8 mouse cellular contexts compared by ENCODE assay signal in the genomic region with DNA sequence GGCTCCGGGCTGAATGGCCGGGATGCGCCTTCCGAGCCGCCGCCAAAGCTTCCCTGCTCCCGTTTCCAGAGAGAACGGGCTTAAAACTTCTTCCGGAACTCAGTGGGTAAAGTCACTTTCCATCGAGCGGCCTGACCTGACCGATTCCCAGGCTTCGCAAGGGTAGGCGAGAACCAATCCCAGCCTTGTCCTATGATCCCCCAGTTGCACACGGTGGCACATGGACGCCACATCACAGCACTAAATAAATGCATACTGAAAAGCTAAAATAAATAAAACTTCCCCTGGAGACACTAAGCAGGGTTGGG. TPM values are rescaled to one million over a fixed set of nuclear protein-coding genes. Genes with fewer than 3 reads are reported as not detected.
DNase-seq lines count a peak whose midpoint lies in the region; ATAC-seq lines count a peak whose summit lies in the region.

No protein-coding gene starts in this region.

- H3K27ac ChIP-seq in embryonic facial prominence, embryonic 13.5 days, result peak overlapping the region; percentile 99
- H3K27ac ChIP-seq in limb, embryonic 11.5 days (replicated peaks; ENCODE audit: low read depth, low read length), result peak overlapping the region; percentile 95
- peak overlapping the region; percentile 98 for H3K27ac ChIP-seq in stomach, embryonic 14.5 days (ENCODE audit: low read length)

- peak overlapping the region; percentile 99 for H3K9ac ChIP-seq in embryonic facial prominence, embryonic 13.5 days
- H3K9ac ChIP-seq in limb, embryonic 11.5 days (ENCODE audit: low read length), result peak overlapping the region; percentile 96
- peak overlapping the region; percentile 97 for H3K9ac ChIP-seq in stomach, embryonic 14.5 days (replicated peaks; ENCODE audit: low read depth, low read length)

- 0% methylated on average over 16 of the region's 16 CpGs for WGBS in embryonic facial prominence, embryonic 13.5 days
- under 1% methylated on average over 16 of the region's 16 CpGs for WGBS in limb, embryonic 11.5 days
- under 1% methylated on average over 16 of the region's 16 CpGs for WGBS in stomach, embryonic 14.5 days

- peaks cover 2% of the 10 kb centered on the region for H3K27me3 ChIP-seq in megakaryocyte, embryonic 14.5 days (replicated peaks)
- H3K27me3 ChIP-seq in embryonic facial prominence, embryonic 13.5 days, result no peaks in the 10 kb centered on the region
- H3K27me3 ChIP-seq in limb, embryonic 11.5 days (ENCODE audit: control insufficient read depth, insufficient read depth, low read length), result no peaks in the 10 kb centered on the region
- no peaks in the 10 kb centered on the region for H3K27me3 ChIP-seq in stomach, embryonic 14.5 days (ENCODE audit: control insufficient read depth, insufficient read depth, low read length)

- H3K36me3 ChIP-seq in megakaryocyte, embryonic 14.5 days (replicated peaks; ENCODE audit: low read length), result peaks cover 34% of the 10 kb centered on the region
- H3K36me3 ChIP-seq in embryonic facial prominence, embryonic 13.5 days, result peaks cover 15% of the 10 kb centered on the region
- H3K36me3 ChIP-seq in limb, embryonic 11.5 days (ENCODE audit: control insufficient read depth, insufficient read depth, low read length), result peaks cover 8% of the 10 kb centered on the region; the same call in 1 of the 2 replicates
- peaks cover 12% of the 10 kb centered on the region for H3K36me3 ChIP-seq in stomach, embryonic 14.5 days (ENCODE audit: control insufficient read depth, insufficient read depth, low read length)

- peaks cover 17% of the 10 kb centered on the region; the same call in 1 of the 2 replicates for H3K4me1 ChIP-seq in megakaryocyte, embryonic 14.5 days
- H3K4me1 ChIP-seq in embryonic facial prominence, embryonic 13.5 days, result peaks cover 11% of the 10 kb centered on the region
- 0 out of 2 replicates have a peak, but pooled peaks cover 5% of the 10 kb centered on the region for H3K4me1 ChIP-seq in limb, embryonic 11.5 days (ENCODE audit: control insufficient read depth, insufficient read depth, low read length)
- peaks cover 6% of the 10 kb centered on the region; the same call in 1 of the 2 replicates for H3K4me1 ChIP-seq in stomach, embryonic 14.5 days (ENCODE audit: control insufficient read depth, insufficient read depth, low read length)

- H3K4me3 ChIP-seq in megakaryocyte, embryonic 14.5 days (replicated peaks), result peak overlapping the region; percentile 95
- peak overlapping the region; percentile 95 for H3K4me3 ChIP-seq in embryonic facial prominence, embryonic 13.5 days
- peak overlapping the region; percentile 92 for H3K4me3 ChIP-seq in limb, embryonic 11.5 days (ENCODE audit: low read depth, low read length)
- H3K4me3 ChIP-seq in stomach, embryonic 14.5 days (ENCODE audit: low read depth, low read length), result peak overlapping the region; percentile 97

- no peak for ATAC-seq in megakaryocyte, adult 5-6 weeks (ENCODE audit: poor library complexity, severe bottlenecking)
- ATAC-seq in embryonic facial prominence, embryonic 13.5 days (ENCODE audit: insufficient number of reproducible peaks, insufficient read depth, low FRiP score, low TSS enrichment, low read depth), result no peak
- ATAC-seq in limb, embryonic 11.5 days (ENCODE audit: insufficient number of reproducible peaks, low FRiP score, low TSS enrichment, low read depth), result peak; percentile 35; the same call in 1 of the 2 replicates
- peak; percentile 7; the same call in 1 of the 2 replicates for ATAC-seq in stomach, embryonic 14.5 days (ENCODE audit: insufficient number of reproducible peaks, insufficient read depth, low FRiP score, low read depth)

- H3K9me3 ChIP-seq in megakaryocyte, embryonic 14.5 days, result peaks cover 7% of the 10 kb centered on the region; the same call in 1 of the 2 replicates
- H3K9me3 ChIP-seq in embryonic facial prominence, embryonic 13.5 days, result no peaks in the 10 kb centered on the region
- no peaks in the 10 kb centered on the region for H3K9me3 ChIP-seq in limb, embryonic 11.5 days (ENCODE audit: control insufficient read depth, low read length)
- no peaks in the 10 kb centered on the region for H3K9me3 ChIP-seq in stomach, embryonic 14.5 days (ENCODE audit: control insufficient read depth, low read depth, low read length)

- peak overlapping the region; percentile 64 for H3K4me2 ChIP-seq in embryonic facial prominence, embryonic 13.5 days
- peak overlapping the region; percentile 55 for H3K4me2 ChIP-seq in limb, embryonic 11.5 days (ENCODE audit: low read depth, severe bottlenecking)
- H3K4me2 ChIP-seq in stomach, embryonic 14.5 days (replicated peaks; ENCODE audit: low read depth, low read length), result peak overlapping the region; percentile 30

- no peak for DNase-seq in limb, embryonic 11.5 days (ENCODE audit: low spot score)
- no peak for DNase-seq in right cerebral cortex, postnatal 14 days
- DNase-seq in thymus, postnatal 14 days, result no peak
- DNase-seq in frontal cortex, postnatal 14 days (ENCODE audit: low spot score in 2 of 2), result no peak

RNA-seq across cellular contexts. Expression of a gene that starts 0.8 kb away (rescaled TPM):
- polyA plus RNA-seq in megakaryocyte, embryonic 14.5 days (2012; ENCODE audit: insufficient read depth, low replicate concordance), result 9.3 and 25.6 TPM in 2 replicates
- total RNA-seq in megakaryocyte, adult 5-6 weeks (2015), result 27.2 and 27.6 TPM in 2 replicates
- 50.4 and 59.9 TPM in 2 replicates for total RNA-seq in megakaryocyte, adult 5-6 weeks (2017)
- polyA plus RNA-seq in embryonic facial prominence, embryonic 13.5 days (2015; fragmentation: Nextera tagmentation; extraction: Ambion mirVana), result 74.6 and 76.3 TPM in 2 replicates
- polyA plus RNA-seq in limb, embryonic 11.5 days (2014; fragmentation: Nextera tagmentation; extraction: Ambion mirVana), result 62.0 and 64.1 TPM in 2 replicates
- polyA plus RNA-seq in stomach, embryonic 14.5 days (2014; fragmentation: Nextera tagmentation; extraction: Ambion mirVana), result 86.0 and 90.1 TPM in 2 replicates

RNA-seq across cellular contexts. Expression of a gene that starts 43.6 kb away (rescaled TPM):
- polyA plus RNA-seq in megakaryocyte, embryonic 14.5 days (2012; ENCODE audit: insufficient read depth, low replicate concordance), result not detected in 2 replicates
- not detected in 2 replicates for total RNA-seq in megakaryocyte, adult 5-6 weeks (2015)
- not detected in 2 replicates for total RNA-seq in megakaryocyte, adult 5-6 weeks (2017)
- polyA plus RNA-seq in embryonic facial prominence, embryonic 13.5 days (2015; fragmentation: Nextera tagmentation; extraction: Ambion mirVana), result 3.8 and 6.9 TPM in 2 replicates
- 6.4 and 6.7 TPM in 2 replicates for polyA plus RNA-seq in limb, embryonic 11.5 days (2014; fragmentation: Nextera tagmentation; extraction: Ambion mirVana)
- polyA plus RNA-seq in stomach, embryonic 14.5 days (2014; fragmentation: Nextera tagmentation; extraction: Ambion mirVana), result 5.9 and 6.9 TPM in 2 replicates

Comparison
In these comparisons a context has a peak if more than half of its experiments do, and no peak if none do; other contexts are left out.
1. ATAC-seq: peak in limb, embryonic 11.5 days (single experiment) and stomach, embryonic 14.5 days (single experiment); none in megakaryocyte, adult 5-6 weeks (single experiment) and embryonic facial prominence, embryonic 13.5 days (single experiment).
2. Peak in every context shown above with its lines, with median percentiles within 50 percentile points of each other: H3K4me3 ChIP-seq, H3K27ac ChIP-seq, H3K4me2 ChIP-seq and H3K9ac ChIP-seq.